Mouse (Mus musculus) embryo, embryonic 10 days (tissue): Measurements from ENCODE around the gene Plcl1.
A peak's percentile ranks its signal among the peaks of the same experiment; 100 is the strongest.

Experiments used
- DNase-seq: peaks from one replicate; pipeline ENCODE4 v3.0.0-alpha.2; 2015; ENCODE audit warnings: low spot score

Plcl1 gene

DNA sequence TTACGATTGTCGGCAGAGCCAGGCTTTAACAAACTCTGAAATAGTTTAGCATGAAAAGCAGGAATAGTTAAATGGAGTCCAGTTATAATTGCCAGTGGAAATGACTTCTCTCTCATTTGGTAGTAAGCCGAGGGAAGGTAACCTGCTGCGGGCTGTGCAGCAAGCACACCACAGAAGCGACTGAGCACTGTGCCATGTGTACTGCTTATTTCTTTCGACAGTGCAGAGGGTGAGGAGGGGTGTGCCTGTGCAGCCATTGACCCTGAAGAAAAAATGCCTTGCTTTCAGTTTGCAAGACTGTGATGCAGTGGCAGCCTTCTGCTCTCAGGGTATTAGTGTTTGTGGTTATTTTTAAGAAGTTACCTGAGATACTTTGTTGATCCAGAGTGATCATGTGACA lies 299.5 kb downstream of the Plcl1 start:
- DNase-seq = peak; percentile 10

DNA sequence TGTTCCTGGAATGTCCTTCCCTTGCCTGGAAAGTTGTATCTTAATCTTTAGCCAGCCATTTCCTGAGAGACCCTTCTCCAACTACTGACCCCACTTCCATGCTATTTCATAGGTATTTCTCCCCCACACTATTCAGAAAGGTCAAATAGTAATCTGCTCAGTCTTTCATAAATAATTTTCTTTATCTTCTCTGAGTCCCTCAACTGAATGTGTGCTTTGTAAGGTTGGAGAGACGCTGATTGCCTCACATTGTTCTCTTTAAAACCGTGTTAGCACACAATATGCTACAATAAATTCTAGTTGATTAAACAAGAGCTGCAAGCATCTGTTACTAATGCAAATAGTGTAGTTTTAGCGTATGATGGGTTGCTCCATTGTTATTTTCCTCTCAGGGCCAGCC lies 300.0 kb downstream of the Plcl1 start:
- peak; percentile 11 for DNase-seq

GRCm38 (mm10) chr1:55706933-55707332 lies 301.2 kb downstream of the Plcl1 start:
- no peak for DNase-seq

- DNase-seq = no peak
Observed at GRCm38 (mm10) chr1:55717283-55717803, 311.6 kb downstream of the Plcl1 start.

DNA sequence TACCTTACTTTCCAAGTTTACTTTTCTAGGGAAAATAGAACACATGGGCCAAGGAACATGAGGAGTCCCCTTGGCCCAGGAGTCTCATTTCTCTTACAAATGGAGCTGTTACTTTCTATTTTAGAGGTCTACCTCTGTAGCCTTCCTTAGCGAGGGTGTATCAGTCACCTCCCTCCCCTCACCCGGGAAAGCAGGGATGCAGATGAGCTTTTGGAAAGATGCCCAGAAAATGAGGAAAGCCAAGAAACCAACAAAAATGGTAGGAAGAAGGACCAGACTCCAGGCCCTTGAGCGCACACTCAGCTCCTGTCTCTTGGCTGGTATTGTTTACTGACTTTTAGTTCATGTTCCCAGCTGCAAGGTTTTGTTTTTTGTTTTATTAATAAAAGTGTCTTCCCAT lies 319.7 kb downstream of the Plcl1 start:
- DNase-seq = no peak

GRCm38 (mm10) chr1:55729332-55729731 lies 323.6 kb downstream of the Plcl1 start:
- DNase-seq = no peak

DNA sequence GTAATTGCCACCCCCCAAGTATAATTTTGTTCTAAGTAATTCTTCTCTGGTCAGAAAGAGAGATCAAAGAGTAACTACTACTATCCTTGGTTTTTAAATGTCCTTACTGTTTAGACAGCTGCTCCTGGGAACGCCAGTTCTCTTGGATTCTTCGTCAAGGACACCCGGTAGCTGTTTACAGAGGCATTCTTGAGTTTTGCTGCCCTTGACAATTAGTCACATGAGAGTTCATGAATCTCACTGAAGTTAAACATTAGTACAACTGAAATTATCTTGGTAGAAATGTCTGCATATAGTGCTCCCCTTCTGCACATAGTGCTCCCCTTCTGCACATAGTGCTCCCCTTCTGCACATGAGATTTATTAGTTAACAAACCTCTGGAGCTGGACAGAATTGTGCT lies 327.2 kb downstream of the Plcl1 start:
- DNase-seq = no peak

DNA sequence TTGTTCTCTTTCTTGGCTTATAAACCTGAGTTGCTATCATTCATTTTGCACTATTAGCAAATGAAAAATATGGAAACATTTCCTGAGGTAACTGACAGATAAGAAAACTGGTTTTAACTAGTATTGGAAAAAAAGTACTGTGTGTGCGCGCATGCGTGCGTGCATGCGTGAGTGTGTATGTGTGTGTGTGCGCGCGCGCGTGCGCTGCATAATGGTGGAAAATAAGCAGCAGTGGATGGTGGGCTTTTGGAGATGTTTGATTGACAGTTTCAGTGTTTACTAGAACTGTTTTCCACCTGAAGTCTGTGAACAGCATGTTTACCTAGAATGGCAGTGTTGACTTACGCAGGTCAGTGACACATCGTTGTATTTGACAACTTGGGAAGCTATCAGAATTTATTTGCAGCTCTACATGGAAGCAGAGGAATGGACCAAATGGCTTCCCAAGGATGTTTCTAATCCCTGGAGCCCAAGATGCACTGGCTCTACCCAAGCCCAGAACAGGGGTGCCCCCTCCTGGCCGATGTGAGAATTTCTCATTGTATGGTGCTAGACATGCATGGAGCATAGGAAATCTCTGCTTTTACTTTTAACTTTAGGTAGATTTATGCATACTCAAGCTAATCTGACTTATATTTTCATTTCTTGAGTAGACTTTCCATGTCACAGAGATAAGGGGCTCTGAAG lies 330.5 kb downstream of the Plcl1 start:
- DNase-seq = peak; percentile 90

DNA sequence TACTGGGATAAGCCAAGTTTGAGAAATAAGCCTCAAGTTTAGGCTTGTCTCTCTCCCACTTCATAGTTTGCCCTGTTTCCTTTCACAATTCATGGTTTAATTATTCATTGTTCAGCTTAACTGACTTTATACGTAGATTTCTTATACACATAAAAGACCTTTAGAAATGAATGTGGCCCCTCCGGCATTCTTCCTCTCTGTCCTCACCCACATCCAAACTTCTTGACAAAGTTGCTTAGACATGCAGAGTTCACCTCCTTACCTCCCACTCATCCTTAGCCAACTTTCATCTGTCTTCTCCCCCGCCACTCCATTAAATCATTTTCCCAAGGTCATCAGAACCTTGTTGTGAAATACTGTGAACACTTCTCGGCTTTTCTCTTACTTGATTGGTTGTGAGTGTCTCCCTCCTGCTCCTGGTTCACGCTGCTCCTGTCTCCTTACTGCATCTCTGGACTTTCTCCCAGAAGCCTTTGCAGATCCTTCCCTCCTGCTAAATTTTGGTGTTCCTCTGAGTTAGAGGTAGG lies 331.1 kb downstream of the Plcl1 start:
- no peak for DNase-seq

- DNase-seq = no peak
Observed at GRCm38 (mm10) chr1:55738746-55739365, 333.1 kb downstream of the Plcl1 start.

DNA sequence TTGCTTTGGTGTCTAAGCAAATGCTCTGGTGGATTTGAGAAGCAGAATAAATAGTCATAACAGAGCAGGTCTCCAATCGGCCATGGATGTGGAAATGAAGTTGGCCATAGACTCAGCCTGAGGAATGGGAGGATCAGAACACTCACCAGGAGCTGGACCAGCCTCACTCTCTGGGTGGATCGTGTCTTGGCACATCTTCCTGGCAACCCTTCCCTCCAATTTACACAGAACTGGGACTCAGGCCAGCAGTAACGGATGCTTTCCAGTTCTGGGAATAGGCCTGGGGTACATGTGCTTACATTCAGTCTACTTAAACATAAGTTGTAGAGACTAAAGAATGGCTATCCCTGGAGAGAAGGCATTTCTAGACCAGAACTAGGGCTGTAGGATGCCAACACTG lies 336.2 kb downstream of the Plcl1 start:
- no peak for DNase-seq

- no peak for DNase-seq
Observed at GRCm38 (mm10) chr1:55748516-55748915, 342.8 kb downstream of the Plcl1 start.

GRCm38 (mm10) chr1:55749770-55750169 lies 344.0 kb downstream of the Plcl1 start:
- DNase-seq = no peak

DNA sequence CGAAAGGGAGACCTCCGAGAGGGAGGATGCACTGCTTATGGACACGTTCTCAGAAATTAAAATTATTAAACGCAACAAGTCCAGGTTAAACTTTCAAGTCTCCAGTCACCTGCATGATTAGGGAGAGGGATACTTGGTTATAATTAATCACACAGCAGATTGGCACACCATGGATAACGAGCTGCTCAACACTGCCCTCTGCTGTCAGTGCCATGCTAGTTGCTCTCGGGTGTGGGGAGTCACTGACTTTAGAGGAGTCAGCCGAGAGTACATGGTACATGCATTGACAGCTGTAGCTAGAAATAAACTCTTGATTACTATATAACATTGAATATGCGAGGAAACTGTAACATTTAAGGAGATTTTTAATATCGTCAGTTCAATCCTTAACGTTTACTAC lies 350.0 kb downstream of the Plcl1 start:
- DNase-seq = peak; percentile 60

DNA sequence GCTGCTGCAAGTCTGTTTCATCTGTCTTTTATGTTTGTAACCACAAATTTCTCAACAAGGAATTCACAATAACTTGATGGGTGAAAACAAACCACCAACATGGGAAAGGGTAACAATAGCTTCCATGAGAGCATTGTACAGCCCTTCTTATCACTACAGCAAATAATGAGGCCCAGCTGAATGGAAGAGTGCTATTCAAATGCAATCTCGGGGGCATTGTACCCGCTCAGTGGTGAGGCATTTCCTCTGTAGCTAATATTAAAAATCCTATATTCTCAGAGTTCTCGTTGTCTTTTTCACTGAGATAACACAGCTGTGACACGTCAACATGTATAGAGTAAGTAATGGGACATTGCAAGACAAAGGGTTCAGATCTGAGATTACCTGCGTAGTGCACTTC lies 356.6 kb downstream of the Plcl1 start:
- no peak for DNase-seq

DNA sequence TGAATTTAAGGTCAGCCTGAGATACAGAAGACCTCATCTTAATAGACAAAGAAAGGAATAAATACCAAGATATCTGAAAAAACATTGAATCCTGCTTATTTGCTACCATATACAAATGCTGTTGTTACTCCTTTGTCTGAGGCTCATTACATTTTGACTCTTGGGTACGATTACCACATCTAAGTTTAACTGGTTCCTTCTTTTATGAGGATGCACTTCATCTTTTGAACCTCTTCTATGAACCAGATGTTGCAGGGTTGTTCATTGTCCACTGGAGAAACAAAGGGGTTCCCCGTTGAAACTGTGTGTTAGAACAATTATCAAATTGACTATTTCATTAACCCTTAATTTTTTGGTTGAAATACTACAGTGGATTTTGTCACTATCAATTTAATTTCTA lies 357.4 kb downstream of the Plcl1 start:
- no peak for DNase-seq

GRCm38 (mm10) chr1:55766743-55767142 lies 361.0 kb downstream of the Plcl1 start:
- no peak for DNase-seq

DNA sequence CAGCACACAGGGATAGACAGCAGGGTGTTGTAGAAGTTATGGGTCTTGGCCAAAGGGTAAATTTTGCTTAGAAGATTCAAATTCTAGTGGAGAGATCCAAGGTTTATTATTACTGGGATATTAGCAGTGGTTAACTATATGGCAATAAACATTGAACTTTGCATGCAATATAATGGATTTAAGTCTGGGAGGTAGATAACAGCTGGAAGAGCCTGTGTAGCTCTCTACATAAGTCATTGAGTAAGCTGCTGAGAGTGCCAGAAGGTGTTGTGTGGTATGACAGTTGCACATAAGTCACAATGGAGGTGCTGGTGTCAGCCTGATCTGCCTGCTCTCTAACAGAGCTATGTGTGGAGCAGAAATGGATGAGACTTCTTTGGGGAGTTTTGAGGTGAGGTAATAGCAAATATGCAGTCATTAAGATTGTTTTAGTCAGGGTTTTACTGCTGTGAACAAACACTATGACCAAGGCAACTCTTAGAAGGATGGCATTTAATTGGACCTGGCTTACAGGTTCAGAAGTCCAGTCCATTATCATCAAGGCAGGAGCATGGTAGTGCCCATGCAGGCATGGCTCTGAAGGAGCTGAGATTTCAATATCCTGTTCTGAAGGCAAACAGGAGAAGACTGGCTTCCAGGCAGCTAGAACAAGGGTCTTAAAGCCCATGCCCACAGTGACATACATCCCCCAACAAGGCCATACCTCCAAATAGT lies 364.5 kb downstream of the Plcl1 start:
- DNase-seq = no peak

DNA sequence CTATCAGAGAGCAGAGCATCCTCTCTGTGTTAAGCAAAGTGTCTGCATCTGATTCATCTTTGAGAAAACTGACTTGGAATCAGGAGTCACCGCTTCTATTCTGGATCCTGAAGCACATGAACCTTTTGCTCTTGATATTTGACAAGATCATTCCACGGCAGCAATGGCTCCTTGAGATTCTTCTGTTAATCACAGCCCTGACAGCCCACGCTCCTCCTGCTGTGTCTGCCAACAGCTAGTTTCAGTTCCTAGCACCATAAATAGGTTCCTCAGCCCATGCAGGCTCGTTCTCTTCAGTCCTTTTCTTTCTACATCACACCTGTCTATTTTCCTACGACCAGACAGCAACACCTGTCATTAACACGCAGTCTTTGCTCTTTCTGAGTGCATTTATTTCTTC lies 387.1 kb downstream of the Plcl1 start:
- DNase-seq = no peak
